Mouse (Mus musculus): ENCODE data around the gene Adgrl3. TPM values are rescaled to one million over a fixed set of nuclear protein-coding genes. Genes with fewer than 3 reads are reported as not detected.
A peak's percentile ranks its signal among the peaks of the same experiment; 100 is the strongest.

Adgrl3 gene
- 17.1 and 21.1 TPM in 2 replicates for polyA plus RNA-seq (2012; rRNA removed)

- no peak for TF ChIP-seq POLR2A (IDR thresholded peaks at IDR 0.05; ENCODE audit: control insufficient read depth, low read depth, low read length)
- TF ChIP-seq CTCF (IDR thresholded peaks at IDR 0.05; ENCODE audit: control insufficient read depth, insufficient read depth, insufficient replicate concordance, low read depth, low read length): no peak
- Histone ChIP-seq H3K4me1 (ENCODE audit: control insufficient read depth, insufficient read depth, low read length) (peaks cover 19% of the 10 kb centered on the region), H3K27me3 (ENCODE audit: control insufficient read depth, insufficient read depth, low read length) (no peaks in the 10 kb centered on the region; the same call in 1 of the 2 replicates), H3K4me3 (ENCODE audit: control insufficient read depth, low read depth, low read length) (peak within 1 kb of the TSS; percentile 72), H3K27ac (ENCODE audit: control insufficient read depth, insufficient read depth, low read depth, low read length) (no peak within 1 kb of the TSS), H3K36me3 (ENCODE audit: control insufficient read depth, insufficient read depth, low read length) (no peaks in the 10 kb centered on the region)
Measured at GRCm38 (mm10) chr5:81019590-81020254, at the start of gene Adgrl3. Adgrl3 (plus strand) TSS chr5:81020138.

GRCm38 (mm10) chr5:81019166-81019565, 772 bp upstream of the Adgrl3 start:
- Histone ChIP-seq H3K4me1 (ENCODE audit: control insufficient read depth, insufficient read depth, low read length) (peaks cover 19% of the 10 kb centered on the region), H3K4me3 (ENCODE audit: control insufficient read depth, low read depth, low read length) (no peak overlapping the region), H3K27me3 (ENCODE audit: control insufficient read depth, insufficient read depth, low read length) (no peaks in the 10 kb centered on the region; the same call in 1 of the 2 replicates), H3K36me3 (ENCODE audit: control insufficient read depth, insufficient read depth, low read length) (no peaks in the 10 kb centered on the region), H3K27ac (ENCODE audit: control insufficient read depth, insufficient read depth, low read depth, low read length) (no peak overlapping the region)
- TF ChIP-seq CTCF (IDR thresholded peaks at IDR 0.05; ENCODE audit: control insufficient read depth, insufficient read depth, insufficient replicate concordance, low read depth, low read length): no peak
- no peak for TF ChIP-seq POLR2A (IDR thresholded peaks at IDR 0.05; ENCODE audit: control insufficient read depth, low read depth, low read length)

GRCm38 (mm10) chr5:81020281-81021005, 505 bp downstream of the Adgrl3 start:
- Histone ChIP-seq H3K27ac (ENCODE audit: control insufficient read depth, insufficient read depth, low read depth, low read length) (no peak overlapping the region), H3K27me3 (ENCODE audit: control insufficient read depth, insufficient read depth, low read length) (no peaks in the 10 kb centered on the region; the same call in 1 of the 2 replicates), H3K4me1 (ENCODE audit: control insufficient read depth, insufficient read depth, low read length) (peaks cover 19% of the 10 kb centered on the region), H3K4me3 (ENCODE audit: control insufficient read depth, low read depth, low read length) (peak overlapping the region; percentile 64), H3K36me3 (ENCODE audit: control insufficient read depth, insufficient read depth, low read length) (no peaks in the 10 kb centered on the region)
- TF ChIP-seq CTCF (IDR thresholded peaks at IDR 0.05; ENCODE audit: control insufficient read depth, insufficient read depth, insufficient replicate concordance, low read depth, low read length) (no peak), POLR2A (IDR thresholded peaks at IDR 0.05; ENCODE audit: control insufficient read depth, low read depth, low read length) (no peak)

GRCm38 (mm10) chr5:81021006-81021320, 1.0 kb downstream of the Adgrl3 start:
- peaks cover 19% of the 10 kb centered on the region for H3K4me1 ChIP-seq (ENCODE audit: control insufficient read depth, insufficient read depth, low read length)
- H3K27me3 ChIP-seq (ENCODE audit: control insufficient read depth, insufficient read depth, low read length): no peaks in the 10 kb centered on the region; the same call in 1 of the 2 replicates
- peak overlapping the region; percentile 43 for H3K4me3 ChIP-seq (ENCODE audit: control insufficient read depth, low read depth, low read length)
- H3K27ac ChIP-seq (ENCODE audit: control insufficient read depth, insufficient read depth, low read depth, low read length): no peak overlapping the region
- TF ChIP-seq POLR2A (IDR thresholded peaks at IDR 0.05; ENCODE audit: control insufficient read depth, low read depth, low read length): no peak
- no peak for TF ChIP-seq CTCF (IDR thresholded peaks at IDR 0.05; ENCODE audit: control insufficient read depth, insufficient read depth, insufficient replicate concordance, low read depth, low read length)
- no peaks in the 10 kb centered on the region for H3K36me3 ChIP-seq (ENCODE audit: control insufficient read depth, insufficient read depth, low read length)

- no peaks in the 10 kb centered on the region for H3K36me3 ChIP-seq (ENCODE audit: control insufficient read depth, insufficient read depth, low read length)
- H3K4me3 ChIP-seq (ENCODE audit: control insufficient read depth, low read depth, low read length): peak overlapping the region; percentile 37
- H3K27ac ChIP-seq (ENCODE audit: control insufficient read depth, insufficient read depth, low read depth, low read length): no peak overlapping the region
- peaks cover 19% of the 10 kb centered on the region for H3K4me1 ChIP-seq (ENCODE audit: control insufficient read depth, insufficient read depth, low read length)
- TF ChIP-seq POLR2A (IDR thresholded peaks at IDR 0.05; ENCODE audit: control insufficient read depth, low read depth, low read length) (no peak), CTCF (IDR thresholded peaks at IDR 0.05; ENCODE audit: control insufficient read depth, insufficient read depth, insufficient replicate concordance, low read depth, low read length) (no peak)
- no peaks in the 10 kb centered on the region; the same call in 1 of the 2 replicates for H3K27me3 ChIP-seq (ENCODE audit: control insufficient read depth, insufficient read depth, low read length)
Measured at GRCm38 (mm10) chr5:81021331-81021863, 1.5 kb downstream of the Adgrl3 start.

GRCm38 (mm10) chr5:81021864-81022305, 1.9 kb downstream of the Adgrl3 start:
- Histone ChIP-seq H3K36me3 (ENCODE audit: control insufficient read depth, insufficient read depth, low read length) (no peaks in the 10 kb centered on the region), H3K27ac (ENCODE audit: control insufficient read depth, insufficient read depth, low read depth, low read length) (no peak overlapping the region), H3K4me3 (ENCODE audit: control insufficient read depth, low read depth, low read length) (peak overlapping the region; percentile 37; the same call in 1 of the 2 replicates), H3K4me1 (ENCODE audit: control insufficient read depth, insufficient read depth, low read length) (peaks cover 19% of the 10 kb centered on the region), H3K27me3 (ENCODE audit: control insufficient read depth, insufficient read depth, low read length) (no peaks in the 10 kb centered on the region; the same call in 1 of the 2 replicates)
- TF ChIP-seq CTCF (IDR thresholded peaks at IDR 0.05; ENCODE audit: control insufficient read depth, insufficient read depth, insufficient replicate concordance, low read depth, low read length) (no peak), POLR2A (IDR thresholded peaks at IDR 0.05; ENCODE audit: control insufficient read depth, low read depth, low read length) (no peak)
